Mouse (Mus musculus) small intestine, adult 2 months (tissue): ENCODE measurements around the gene Alox5ap. TPM values are rescaled to one million over a fixed set of nuclear protein-coding genes. Genes with fewer than 3 reads are reported as not detected.

ENCODE experiments used
- H3K27ac ChIP-seq: fragments of 200-500 bp; 2 replicates; pipeline ENCODE4 v1.5.1; 2012; ENCODE audit warnings: low read depth, low read length, control low read depth, inconsistent platforms; ENCODE audit not compliant: insufficient read depth
- H3K27me3 ChIP-seq: fragments of 200-500 bp; 2 replicates; pipeline ENCODE4 v1.6.1; 2012; ENCODE audit warnings: mild to moderate bottlenecking, moderate library complexity, low read length, inconsistent platforms; ENCODE audit not compliant: control insufficient read depth, insufficient read depth
- H3K36me3 ChIP-seq: fragments of 200-500 bp; 2 replicates; pipeline ENCODE4 v1.6.1; 2012; ENCODE audit warnings: mild to moderate bottlenecking, low read length, control low read depth, inconsistent platforms; ENCODE audit not compliant: control insufficient read depth, insufficient read depth
- H3K4me1 ChIP-seq: fragments of 200-500 bp; 2 replicates; pipeline ENCODE4 v1.6.1; 2012; ENCODE audit warnings: low read length, inconsistent platforms, mixed read lengths; ENCODE audit not compliant: control insufficient read depth, insufficient read depth, insufficient read length
- H3K4me3 ChIP-seq: fragments of 200-500 bp; 2 replicates; pipeline ENCODE4 v1.5.1; 2012; ENCODE audit warnings: low read depth, mild to moderate bottlenecking, control low read depth, inconsistent platforms, low read length, moderate library complexity
- CTCF ChIP-seq: fragments of 200-500 bp; IDR thresholded peaks from 2 replicates; pipeline ENCODE4 v1.5.1; 2012; ENCODE audit warnings: low read depth, mild to moderate bottlenecking, control low read depth, inconsistent platforms, low read length, moderate library complexity, mixed read lengths; ENCODE audit not compliant: insufficient replicate concordance, insufficient read length; ENCODE audit errors: extremely low read depth
- POLR2A ChIP-seq: fragments of 200-500 bp; IDR thresholded peaks from 2 replicates; pipeline ENCODE4 v1.6.1; 2012; ENCODE audit warnings: low read depth, mild to moderate bottlenecking, control low read depth, inconsistent platforms, low read length, moderate library complexity
- WGBS: fragments of 180-500 bp; shearing (Covaris S2); methylation state at CpG from one replicate; pipeline ENCODE4 v1.1.7; 2018; 5-methylcytosine and 5-hydroxymethylcytosine counted together
- polyA plus RNA-seq: library from polyadenylated mRNA; depleted of rRNA; stranded (reverse); fragments of >200 nt; gene quantifications from 2 replicates; pipeline ENCODE4 v1.2.3, GENCODE M21; 2012

The Alox5ap gene
- polyA plus RNA-seq, 1 experiment = 12.3 TPM

DNA sequence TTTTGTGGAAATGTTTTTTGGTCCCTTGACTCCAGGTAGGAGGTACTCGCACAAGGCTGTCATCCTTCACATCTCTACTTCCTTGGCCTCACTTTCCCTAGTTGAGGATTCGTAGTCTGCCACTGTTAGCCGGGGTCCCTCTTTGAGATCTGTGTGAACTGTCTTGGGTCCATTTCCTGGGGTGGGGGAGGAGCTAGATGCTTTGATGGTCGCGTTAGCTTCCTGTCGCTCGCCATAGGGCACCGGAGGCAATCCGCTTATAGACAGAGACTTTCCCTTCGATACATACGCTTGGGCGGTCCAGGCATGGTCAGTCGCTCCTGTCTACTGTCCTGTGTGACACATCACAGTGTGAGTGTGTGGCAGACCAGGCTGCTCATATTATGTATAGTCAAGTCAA lies 60.2 kb downstream of the Alox5ap start:
- no peak overlapping the region for H3K27ac ChIP-seq
- H3K36me3 ChIP-seq = no peaks in the 10 kb centered on the region
- H3K27me3 ChIP-seq = no peaks in the 10 kb centered on the region
- 87% methylated on average over 13 of the region's 13 CpGs for WGBS
- peaks cover 6% of the 10 kb centered on the region for H3K4me1 ChIP-seq
- H3K4me3 ChIP-seq = no peak overlapping the region
- TF ChIP-seq POLR2A = no peak
- TF ChIP-seq CTCF = no peak

GRCm38 (mm10) chr5:149329098-149329887 lies 64.7 kb downstream of the Alox5ap start:
- Histone ChIP-seq H3K36me3 (no peaks in the 10 kb centered on the region), H3K4me1 (peaks cover 3% of the 10 kb centered on the region; the same call in 1 of the 2 replicates), H3K27ac (no peak overlapping the region), H3K27me3 (no peaks in the 10 kb centered on the region), H3K4me3 (no peak overlapping the region)
- 54% methylated on average over 12 of the region's 12 CpGs for WGBS
- TF ChIP-seq CTCF = no peak
- TF ChIP-seq POLR2A = no peak

DNA sequence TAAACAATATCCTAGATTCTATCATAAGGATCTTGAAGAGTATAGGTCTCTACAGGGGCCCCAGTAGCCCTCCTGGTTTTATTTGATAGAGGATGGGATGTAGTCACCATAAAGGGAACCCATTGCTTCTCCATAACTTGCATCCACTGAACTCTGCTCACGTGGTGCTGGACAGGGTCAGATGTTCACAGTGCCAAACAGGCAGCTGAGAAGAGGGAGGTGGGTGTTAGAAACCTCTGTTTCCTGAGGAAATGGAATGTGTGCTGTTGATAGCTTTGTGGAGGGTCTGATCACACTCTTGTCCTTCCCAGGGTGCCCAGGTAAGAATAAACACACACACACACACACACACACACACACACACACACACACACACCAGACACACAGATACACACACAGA lies 66.0 kb downstream of the Alox5ap start:
- H3K4me1 ChIP-seq = peaks cover 3% of the 10 kb centered on the region; the same call in 1 of the 2 replicates
- TF ChIP-seq CTCF (no peak), POLR2A (no peak)
- no peaks in the 10 kb centered on the region for H3K27me3 ChIP-seq
- H3K27ac ChIP-seq = no peak overlapping the region
- H3K4me3 ChIP-seq = no peak overlapping the region
- 46% methylated on average over 1 of the region's 1 CpGs for WGBS
- H3K36me3 ChIP-seq = no peaks in the 10 kb centered on the region

DNA sequence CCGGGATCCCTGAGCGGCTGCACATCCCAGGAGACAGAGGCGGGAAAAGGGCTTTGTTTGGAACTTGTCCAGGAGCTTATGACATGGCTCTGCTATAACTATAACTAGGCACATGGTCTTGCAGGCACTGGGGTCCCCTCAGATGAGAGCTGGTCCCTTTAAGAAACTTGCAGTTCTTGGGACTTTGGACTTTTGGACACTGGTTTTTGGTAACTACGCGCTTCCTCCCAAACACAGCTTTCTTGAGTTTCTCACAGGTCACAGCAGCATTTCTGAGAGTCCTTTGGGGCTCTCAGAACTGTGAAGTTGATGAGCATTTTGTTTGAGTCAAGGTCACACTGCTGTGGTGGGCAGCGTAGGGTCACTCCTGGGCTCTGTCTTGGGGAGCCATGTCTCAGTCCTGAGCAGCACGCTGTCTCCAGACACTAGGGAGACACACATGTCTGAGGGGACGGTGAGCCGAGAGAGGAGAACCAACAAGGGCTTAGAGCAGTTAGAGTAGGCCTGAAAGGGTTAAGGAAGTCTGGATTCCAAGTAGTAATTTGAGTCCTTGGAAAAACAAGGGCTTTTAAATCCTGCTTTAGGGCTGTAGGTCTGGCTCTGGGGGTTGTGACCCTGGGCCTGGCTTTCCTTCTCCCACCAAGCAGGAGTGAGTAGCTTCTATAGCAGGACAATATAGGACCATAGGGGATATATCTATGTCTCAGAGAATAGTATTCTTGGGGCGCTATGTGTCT lies 67.0 kb downstream of the Alox5ap start:
- H3K4me1 ChIP-seq = peaks cover 3% of the 10 kb centered on the region; the same call in 1 of the 2 replicates
- H3K36me3 ChIP-seq = no peaks in the 10 kb centered on the region
- H3K27me3 ChIP-seq = no peaks in the 10 kb centered on the region
- no peak overlapping the region for H3K27ac ChIP-seq
- H3K4me3 ChIP-seq = no peak overlapping the region
- TF ChIP-seq POLR2A = no peak
- TF ChIP-seq CTCF = no peak
- 50% methylated on average over 10 of the region's 10 CpGs for WGBS

DNA sequence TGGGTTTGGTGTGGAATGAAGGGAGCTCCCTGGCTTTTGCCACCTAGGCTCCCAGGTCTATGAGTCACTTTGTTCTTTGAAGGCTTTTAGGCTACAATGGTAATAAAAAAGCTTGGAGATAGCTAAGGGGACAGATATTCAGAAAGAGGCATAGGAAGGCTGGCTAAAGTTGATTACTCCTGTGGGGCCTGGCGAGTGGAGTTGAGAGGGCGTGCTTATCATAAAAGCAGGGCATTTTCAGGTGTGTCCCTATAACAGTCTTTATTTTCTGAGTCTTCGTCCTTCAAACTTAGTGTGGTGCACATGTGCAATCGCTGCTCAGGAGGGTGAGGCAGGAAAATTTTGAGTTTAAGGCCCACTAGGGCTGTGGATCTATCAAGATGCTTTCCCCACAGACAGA lies 68.2 kb downstream of the Alox5ap start:
- no peak overlapping the region for H3K4me3 ChIP-seq
- 38% methylated on average over 4 of the region's 4 CpGs for WGBS
- H3K36me3 ChIP-seq = no peaks in the 10 kb centered on the region
- no peak overlapping the region for H3K27ac ChIP-seq
- H3K4me1 ChIP-seq = peaks cover 3% of the 10 kb centered on the region; the same call in 1 of the 2 replicates
- no peaks in the 10 kb centered on the region for H3K27me3 ChIP-seq
- TF ChIP-seq POLR2A (no peak), CTCF (no peak)

GRCm38 (mm10) chr5:149333941-149334698 lies 69.6 kb downstream of the Alox5ap start:
- WGBS = 93% methylated on average over 8 of the region's 8 CpGs
- TF ChIP-seq CTCF (no peak), POLR2A (no peak)
- Histone ChIP-seq H3K27ac (no peak overlapping the region), H3K4me3 (no peak overlapping the region), H3K27me3 (no peaks in the 10 kb centered on the region), H3K36me3 (no peaks in the 10 kb centered on the region), H3K4me1 (peaks cover 3% of the 10 kb centered on the region; the same call in 1 of the 2 replicates)

- 90% methylated on average over 12 of the region's 12 CpGs for WGBS
- no peak overlapping the region for H3K4me3 ChIP-seq
- H3K27me3 ChIP-seq = no peaks in the 10 kb centered on the region
- H3K36me3 ChIP-seq = no peaks in the 10 kb centered on the region
- peaks cover 3% of the 10 kb centered on the region; the same call in 1 of the 2 replicates for H3K4me1 ChIP-seq
- no peak for TF ChIP-seq CTCF
- no peak for TF ChIP-seq POLR2A
- H3K27ac ChIP-seq = no peak overlapping the region
These were observed 70.4 kb downstream of the Alox5ap start for GRCm38 (mm10) chr5:149335009-149335408.
